Mouse (Mus musculus): ENCODE measurements at regions not wholly inside any gene's neighbourhood (a gene's known extent, or its start where the extent isn't known, plus 50 kb on each side); places are given as distances from the start of the nearest gene placed in this dataset.

GRCm38 (mm10) chr4:48913301-48913700 is 145.8 kb upstream of the Plppr1 start:
- Histone ChIP-seq H3K36me3 (ENCODE audit: control insufficient read depth, insufficient read depth, low read length) (no peaks in the 10 kb centered on the region), H3K27me3 (ENCODE audit: control insufficient read depth, insufficient read depth, low read length) (no peaks in the 10 kb centered on the region), H3K4me3 (ENCODE audit: extremely low read depth, insufficient read depth, insufficient read length) (no peak overlapping the region), H3K27ac (ENCODE audit: insufficient read depth, low read length) (no peak overlapping the region), H3K4me1 (ENCODE audit: control insufficient read depth, insufficient read depth, insufficient read length) (no peaks in the 10 kb centered on the region)
- TF ChIP-seq CTCF (IDR thresholded peaks at IDR 0.05; ENCODE audit: extremely low read depth, insufficient read depth, insufficient read length, insufficient replicate concordance) (no peak), POLR2A (IDR thresholded peaks at IDR 0.05; ENCODE audit: low read depth, low read length) (no peak)
- DNase-seq (ENCODE audit: low read depth in 1 of 2, low spot score in 2 of 2) = no peak
- 89% methylated on average over 4 of the region's 4 CpGs for WGBS

GRCm38 (mm10) chr4:48924576-48925459 is 134.3 kb upstream of the Plppr1 start:
- H3K27me3 ChIP-seq (ENCODE audit: control insufficient read depth, insufficient read depth, low read length) = no peaks in the 10 kb centered on the region
- H3K4me3 ChIP-seq (ENCODE audit: extremely low read depth, insufficient read depth, insufficient read length) = no peak overlapping the region
- no peaks in the 10 kb centered on the region for H3K4me1 ChIP-seq (ENCODE audit: control insufficient read depth, insufficient read depth, insufficient read length)
- TF ChIP-seq CTCF (IDR thresholded peaks at IDR 0.05; ENCODE audit: extremely low read depth, insufficient read depth, insufficient read length, insufficient replicate concordance) = no peak
- TF ChIP-seq POLR2A (IDR thresholded peaks at IDR 0.05; ENCODE audit: low read depth, low read length) = no peak
- H3K27ac ChIP-seq (ENCODE audit: insufficient read depth, low read length) = no peak overlapping the region
- no peaks in the 10 kb centered on the region for H3K36me3 ChIP-seq (ENCODE audit: control insufficient read depth, insufficient read depth, low read length)
- WGBS = 77% methylated on average over 4 of the region's 4 CpGs
- no peak for DNase-seq (ENCODE audit: low read depth in 1 of 2, low spot score in 2 of 2)

- WGBS = 75% methylated on average over 1 of the region's 1 CpGs
- DNase-seq (ENCODE audit: low read depth in 1 of 2, low spot score in 2 of 2) = no peak
- H3K27me3 ChIP-seq (ENCODE audit: control insufficient read depth, insufficient read depth, low read length) = no peaks in the 10 kb centered on the region
- no peak overlapping the region for H3K4me3 ChIP-seq (ENCODE audit: extremely low read depth, insufficient read depth, insufficient read length)
- H3K4me1 ChIP-seq (ENCODE audit: control insufficient read depth, insufficient read depth, insufficient read length) = no peaks in the 10 kb centered on the region
- H3K27ac ChIP-seq (ENCODE audit: insufficient read depth, low read length) = no peak overlapping the region
- no peaks in the 10 kb centered on the region for H3K36me3 ChIP-seq (ENCODE audit: control insufficient read depth, insufficient read depth, low read length)
- TF ChIP-seq CTCF (IDR thresholded peaks at IDR 0.05; ENCODE audit: extremely low read depth, insufficient read depth, insufficient read length, insufficient replicate concordance) (no peak), POLR2A (IDR thresholded peaks at IDR 0.05; ENCODE audit: low read depth, low read length) (no peak)
Observed at GRCm38 (mm10) chr4:48938420-48938819, 120.7 kb upstream of the Plppr1 start.

- H3K27me3 ChIP-seq (ENCODE audit: control insufficient read depth, insufficient read depth, low read length) = no peaks in the 10 kb centered on the region
- no peaks in the 10 kb centered on the region for H3K4me1 ChIP-seq (ENCODE audit: control insufficient read depth, insufficient read depth, insufficient read length)
- TF ChIP-seq CTCF (IDR thresholded peaks at IDR 0.05; ENCODE audit: extremely low read depth, insufficient read depth, insufficient read length, insufficient replicate concordance) = no peak
- no peak for TF ChIP-seq POLR2A (IDR thresholded peaks at IDR 0.05; ENCODE audit: low read depth, low read length)
- H3K27ac ChIP-seq (ENCODE audit: insufficient read depth, low read length) = no peak overlapping the region
- no peak overlapping the region for H3K4me3 ChIP-seq (ENCODE audit: extremely low read depth, insufficient read depth, insufficient read length)
- DNase-seq (ENCODE audit: low read depth in 1 of 2, low spot score in 2 of 2) = no peak
- no peaks in the 10 kb centered on the region for H3K36me3 ChIP-seq (ENCODE audit: control insufficient read depth, insufficient read depth, low read length)
- 87% methylated on average over 6 of the region's 6 CpGs for WGBS
Observed at GRCm38 (mm10) chr4:48938892-48939291, 120.2 kb upstream of the Plppr1 start.

- Histone ChIP-seq H3K4me3 (ENCODE audit: extremely low read depth, insufficient read depth, insufficient read length) (no peak overlapping the region), H3K27me3 (ENCODE audit: control insufficient read depth, insufficient read depth, low read length) (no peaks in the 10 kb centered on the region), H3K27ac (ENCODE audit: insufficient read depth, low read length) (no peak overlapping the region), H3K36me3 (ENCODE audit: control insufficient read depth, insufficient read depth, low read length) (no peaks in the 10 kb centered on the region), H3K4me1 (ENCODE audit: control insufficient read depth, insufficient read depth, insufficient read length) (no peaks in the 10 kb centered on the region)
- 83% methylated on average over 2 of the region's 2 CpGs for WGBS
- TF ChIP-seq CTCF (IDR thresholded peaks at IDR 0.05; ENCODE audit: extremely low read depth, insufficient read depth, insufficient read length, insufficient replicate concordance) (no peak), POLR2A (IDR thresholded peaks at IDR 0.05; ENCODE audit: low read depth, low read length) (no peak)
- DNase-seq (ENCODE audit: low read depth in 1 of 2, low spot score in 2 of 2) = no peak
Observed at GRCm38 (mm10) chr4:48945266-48945818, 113.7 kb upstream of the Plppr1 start.

- Histone ChIP-seq H3K4me1 (ENCODE audit: control insufficient read depth, insufficient read depth, insufficient read length) (no peaks in the 10 kb centered on the region), H3K27me3 (ENCODE audit: control insufficient read depth, insufficient read depth, low read length) (no peaks in the 10 kb centered on the region), H3K27ac (ENCODE audit: insufficient read depth, low read length) (no peak overlapping the region), H3K4me3 (ENCODE audit: extremely low read depth, insufficient read depth, insufficient read length) (no peak overlapping the region), H3K36me3 (ENCODE audit: control insufficient read depth, insufficient read depth, low read length) (no peaks in the 10 kb centered on the region)
- no peak for TF ChIP-seq POLR2A (IDR thresholded peaks at IDR 0.05; ENCODE audit: low read depth, low read length)
- TF ChIP-seq CTCF (IDR thresholded peaks at IDR 0.05; ENCODE audit: extremely low read depth, insufficient read depth, insufficient read length, insufficient replicate concordance) = no peak
- 74% methylated on average over 1 of the region's 1 CpGs for WGBS
- DNase-seq (ENCODE audit: low read depth in 1 of 2, low spot score in 2 of 2) = no peak
Observed at GRCm38 (mm10) chr4:48952965-48953364, 106.1 kb upstream of the Plppr1 start.

GRCm38 (mm10) chr4:48975810-48976209 is 83.3 kb upstream of the Plppr1 start:
- Histone ChIP-seq H3K4me3 (ENCODE audit: extremely low read depth, insufficient read depth, insufficient read length) (no peak overlapping the region), H3K4me1 (ENCODE audit: control insufficient read depth, insufficient read depth, insufficient read length) (no peaks in the 10 kb centered on the region), H3K27me3 (ENCODE audit: control insufficient read depth, insufficient read depth, low read length) (no peaks in the 10 kb centered on the region), H3K27ac (ENCODE audit: insufficient read depth, low read length) (no peak overlapping the region), H3K36me3 (ENCODE audit: control insufficient read depth, insufficient read depth, low read length) (no peaks in the 10 kb centered on the region)
- 94% methylated on average over 4 of the region's 4 CpGs for WGBS
- TF ChIP-seq CTCF (IDR thresholded peaks at IDR 0.05; ENCODE audit: extremely low read depth, insufficient read depth, insufficient read length, insufficient replicate concordance) = no peak
- no peak for TF ChIP-seq POLR2A (IDR thresholded peaks at IDR 0.05; ENCODE audit: low read depth, low read length)
- DNase-seq (ENCODE audit: low read depth in 1 of 2, low spot score in 2 of 2) = no peak

All from spleen, adult 2 months (tissue).